In genomic region chr17:83982700-83983069, GRCm38 (mm10) we compare ENCODE assay signal across 9 mouse cellular contexts.
DNase-seq lines count a peak whose midpoint lies in the region; ATAC-seq and TF ChIP-seq lines count a peak whose summit lies in the region.
"Had no signal": no experiment of that assay in that cellular context is flagged by ENCODE, and none has a peak within 500 bp of the region (broad histone marks: within the 10 kb centered on the region; RNA-seq: fewer than 3 reads in every experiment).

No protein-coding gene starts in this region.

- no peak overlapping the region for H3K4me3 ChIP-seq in kidney, embryonic 14.5 days (ENCODE audit: low read length)
- H3K4me3 ChIP-seq in embryonic facial prominence, embryonic 10.5 days: no peak overlapping the region
- no peak overlapping the region for H3K4me3 ChIP-seq in heart, embryonic 14.5 days (ENCODE audit: control insufficient read depth in 1 of 2, insufficient read depth in 1 of 2, low read depth in 1 of 2, low read length in 2 of 2)
- H3K4me3 ChIP-seq in limb, embryonic 14.5 days (replicated peaks; ENCODE audit: low read length): no peak overlapping the region

- H3K27me3 ChIP-seq in kidney, embryonic 14.5 days (ENCODE audit: control insufficient read depth, insufficient read depth, low read length): no peaks in the 10 kb centered on the region
- no peaks in the 10 kb centered on the region for H3K27me3 ChIP-seq in embryonic facial prominence, embryonic 10.5 days (replicated peaks; ENCODE audit: low read depth, poor library complexity, severe bottlenecking)
- no peaks in the 10 kb centered on the region for H3K27me3 ChIP-seq in heart, embryonic 14.5 days (ENCODE audit: control insufficient read depth, insufficient read depth, low read length)
- H3K27me3 ChIP-seq in limb, embryonic 14.5 days (ENCODE audit: control insufficient read depth, insufficient read depth, low read length): no peaks in the 10 kb centered on the region

- no peak overlapping the region for H3K4me2 ChIP-seq in kidney, embryonic 14.5 days (replicated peaks; ENCODE audit: low read depth, low read length)
- H3K4me2 ChIP-seq in heart, embryonic 14.5 days (ENCODE audit: low read length): no peak overlapping the region
- 0 out of 2 replicates have a peak overlapping the region, but pooled peaks have one; percentile 4 for H3K4me2 ChIP-seq in limb, embryonic 14.5 days (replicated peaks; ENCODE audit: low read depth, low read length, severe bottlenecking)

- H3K36me3 ChIP-seq in kidney, embryonic 14.5 days (ENCODE audit: control insufficient read depth, insufficient read depth, low read length): no peaks in the 10 kb centered on the region
- H3K36me3 ChIP-seq in embryonic facial prominence, embryonic 10.5 days (replicated peaks): no peaks in the 10 kb centered on the region
- H3K36me3 ChIP-seq in heart, embryonic 14.5 days (ENCODE audit: control insufficient read depth, insufficient read depth, low read length): no peaks in the 10 kb centered on the region
- H3K36me3 ChIP-seq in limb, embryonic 14.5 days (ENCODE audit: control insufficient read depth, insufficient read depth, low read length): no peaks in the 10 kb centered on the region

- H3K4me1 ChIP-seq in kidney, embryonic 14.5 days (ENCODE audit: control insufficient read depth, insufficient read depth, low read length): peaks cover 52% of the 10 kb centered on the region
- H3K4me1 ChIP-seq in embryonic facial prominence, embryonic 10.5 days: peaks cover 74% of the 10 kb centered on the region
- H3K4me1 ChIP-seq in heart, embryonic 14.5 days (ENCODE audit: control insufficient read depth in 2 of 2, insufficient read depth in 2 of 2, low read length in 2 of 2): peaks cover 31 to 33% of the 10 kb centered on the region in 2 experiments
- peaks cover 68% of the 10 kb centered on the region for H3K4me1 ChIP-seq in limb, embryonic 14.5 days (ENCODE audit: control insufficient read depth, insufficient read depth, low read length)

- WGBS in kidney, embryonic 14.5 days: 56% methylated on average over 8 of the region's 8 CpGs
- WGBS in embryonic facial prominence, embryonic 10.5 days: 59% methylated on average over 8 of the region's 8 CpGs
- WGBS in heart, embryonic 14.5 days: 62% methylated on average over 8 of the region's 8 CpGs
- WGBS in limb, embryonic 14.5 days: 55% methylated on average over 8 of the region's 8 CpGs

- ATAC-seq in kidney, embryonic 14.5 days (ENCODE audit: low FRiP score, low TSS enrichment): no peak
- no peak for ATAC-seq in heart, embryonic 14.5 days (ENCODE audit: insufficient number of reproducible peaks, insufficient read depth, low FRiP score, low read depth)
- no peak for ATAC-seq in limb, embryonic 14.5 days (ENCODE audit: low FRiP score, low read depth)
- no peak for ATAC-seq in megakaryocyte, adult 5-6 weeks (ENCODE audit: poor library complexity, severe bottlenecking)
- no peak for ATAC-seq in monocyte, adult 5-6 weeks (replicated peaks; ENCODE audit: insufficient number of reproducible peaks, low FRiP score, low TSS enrichment, poor library complexity, severe bottlenecking)

- DNase-seq in kidney, postnatal 10 days: no peak
- DNase-seq in embryonic facial prominence, embryonic 10.5 days (ENCODE audit: low spot score): no peak
- no peak for DNase-seq in limb, embryonic 14.5 days (ENCODE audit: low spot score)
- no peak for DNase-seq in right cerebral cortex, postnatal 36 days (ENCODE audit: low spot score in 2 of 2)
- DNase-seq: right cerebral cortex, adult 18-20 months had no signal

- 0 out of 2 replicates have a peak, but pooled peaks cover 2% of the 10 kb centered on the region for H3K9me3 ChIP-seq in kidney, embryonic 14.5 days (ENCODE audit: control insufficient read depth, low read length)
- H3K9me3 ChIP-seq in embryonic facial prominence, embryonic 10.5 days: no peaks in the 10 kb centered on the region
- no peaks in the 10 kb centered on the region for H3K9me3 ChIP-seq in heart, embryonic 14.5 days (ENCODE audit: control insufficient read depth, low read length)
- H3K9me3 ChIP-seq in limb, embryonic 14.5 days (ENCODE audit: control insufficient read depth, low read length): no peaks in the 10 kb centered on the region

- peak overlapping the region; percentile 37; the same call in 1 of the 2 replicates for H3K9ac ChIP-seq in kidney, embryonic 14.5 days (ENCODE audit: low read depth, low read length)
- H3K9ac ChIP-seq in heart, embryonic 14.5 days (ENCODE audit: low read length): no peak overlapping the region; the same call in 1 of the 2 replicates
- no peak overlapping the region for H3K9ac ChIP-seq in limb, embryonic 14.5 days (ENCODE audit: low read depth, low read length, severe bottlenecking)

- H3K27ac ChIP-seq in kidney, embryonic 14.5 days (ENCODE audit: low read depth, low read length): peak overlapping the region; percentile 95
- peak overlapping the region; percentile 81 for H3K27ac ChIP-seq in embryonic facial prominence, embryonic 10.5 days (replicated peaks)
- H3K27ac ChIP-seq in heart, embryonic 14.5 days (replicated peaks in 1 of 2; ENCODE audit: control insufficient read depth in 1 of 2, insufficient read depth in 1 of 2, low read depth in 2 of 2, low read length in 2 of 2): peak overlapping the region; percentile 69 to 83
- peak overlapping the region; percentile 77 for H3K27ac ChIP-seq in limb, embryonic 14.5 days (replicated peaks; ENCODE audit: low read depth, low read length)

- no peak for TF ChIP-seq POLR2A in limb, embryonic 14.5 days (IDR thresholded peaks at IDR 0.05; ENCODE audit: borderline replicate concordance, extremely low read depth, insufficient read depth, insufficient read length)
